Comparison of ENCODE assay signal across 12 mouse cellular contexts in the genomic region with DNA sequence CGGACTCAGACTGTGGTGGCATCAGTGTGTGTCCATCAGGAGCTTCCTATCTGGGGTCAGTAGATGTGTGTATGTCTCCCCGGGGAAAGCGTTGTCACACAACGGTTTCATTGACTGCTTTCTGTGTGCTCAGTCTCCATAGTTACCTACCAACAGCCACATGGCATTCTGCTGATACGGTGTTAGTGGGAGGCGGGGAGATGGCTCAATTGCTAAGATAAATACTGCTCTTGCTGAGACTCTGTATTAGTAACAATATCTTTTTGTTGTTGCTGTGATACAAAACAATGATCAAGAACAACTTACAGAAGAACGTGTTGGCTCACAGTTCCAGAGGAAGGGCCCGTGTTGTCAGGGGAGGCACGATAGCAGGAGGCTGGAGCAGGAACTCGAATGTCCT. TPM values are rescaled to one million over a fixed set of nuclear protein-coding genes. Genes with fewer than 3 reads are reported as not detected.
DNase-seq lines count a peak whose midpoint lies in the region; ATAC-seq lines count a peak whose summit lies in the region.
"Had no signal": no experiment of that assay in that cellular context is flagged by ENCODE, and none has a peak within 500 bp of the region (broad histone marks: within the 10 kb centered on the region; RNA-seq: fewer than 3 reads in every experiment).

No protein-coding gene starts in this region.

- peak overlapping the region; percentile 41 for H3K4me3 ChIP-seq in erythroblast, embryonic 14.5 days (replicated peaks)
- H3K4me3 ChIP-seq: neural tube, embryonic 13.5 days had no signal

- H3K27me3 ChIP-seq in erythroblast, embryonic 14.5 days (ENCODE audit: control insufficient read depth), result no peaks in the 10 kb centered on the region
- H3K27me3 ChIP-seq: neural tube, embryonic 13.5 days had no signal

- H3K36me3 ChIP-seq in erythroblast, embryonic 14.5 days (ENCODE audit: control insufficient read depth), result peaks cover 6% of the 10 kb centered on the region
- H3K36me3 ChIP-seq: neural tube, embryonic 13.5 days had no signal

- H3K9me3 ChIP-seq in erythroblast, embryonic 14.5 days (ENCODE audit: control insufficient read depth, low read length), result peaks cover 3% of the 10 kb centered on the region; the same call in 1 of the 2 replicates
- H3K9me3 ChIP-seq: neural tube, embryonic 13.5 days had no signal

- no peak for ATAC-seq in erythroblast, adult 5-6 weeks (replicated peaks; ENCODE audit: low FRiP score, poor library complexity, severe bottlenecking)

- peaks cover 56% of the 10 kb centered on the region for H3K4me1 ChIP-seq in erythroblast, embryonic 14.5 days (ENCODE audit: control insufficient read depth)

- DNase-seq in layer of hippocampus, adult 18-20 months (ENCODE audit: low spot score in 2 of 2), result peak; percentile 18 to 49
- no peak for DNase-seq in layer of hippocampus, postnatal 10 days (ENCODE audit: low spot score in 2 of 2)
- peak; percentile 46 for DNase-seq in brain, adult 2 months (ENCODE audit: low read depth, low spot score)
- peak; percentile 5 to 19 for DNase-seq in layer of hippocampus, postnatal 36 days
- DNase-seq in ovary, postnatal 10 days (ENCODE audit: low spot score), result no peak
- no peak for DNase-seq in T-cell, adult 2 months (ENCODE audit: low spot score)
- DNase-seq: kidney, adult 2 months; right cerebral cortex, adult 18-20 months; thymus, adult 18-20 months had no signal

RNA-seq across cellular contexts. Expression of a gene that starts 1.6 kb away (rescaled TPM):
- polyA plus RNA-seq in erythroblast, embryonic 14.5 days (2012), result 4.1 and 4.6 TPM in 2 replicates
- total RNA-seq in erythroblast, adult 5-6 weeks (2015; ENCODE audit: low replicate concordance), result 7.1 and 9.2 TPM in 2 replicates
- total RNA-seq in erythroblast, adult 5-6 weeks (2017; ENCODE audit: low replicate concordance), result 3.8 and 10.3 TPM in 2 replicates
- 10 to 100 TPM; 17.2 to 18.3 TPM for total RNA-seq in layer of hippocampus, adult 18-20 months (2021)
- 10 to 100 TPM; 17.9 to 19.6 TPM for total RNA-seq in layer of hippocampus, postnatal 10 days (2021)
- 10 to 100 TPM; 19.1 to 20.8 TPM for total RNA-seq in layer of hippocampus, postnatal 36 days (2021)

RNA-seq across cellular contexts. Expression of a gene that starts 45.2 kb away (rescaled TPM):
- polyA plus RNA-seq in erythroblast, embryonic 14.5 days (2012), result 4.0 and 4.6 TPM in 2 replicates
- total RNA-seq in erythroblast, adult 5-6 weeks (2015; ENCODE audit: low replicate concordance), result 34.6 and 37.0 TPM in 2 replicates
- total RNA-seq in erythroblast, adult 5-6 weeks (2017; ENCODE audit: low replicate concordance), result 26.9 and 35.8 TPM in 2 replicates
- 10 to 100 TPM; 28.7 to 29.0 TPM for total RNA-seq in layer of hippocampus, adult 18-20 months (2021)
- 10 to 100 TPM; 48.0 to 51.7 TPM for total RNA-seq in layer of hippocampus, postnatal 10 days (2021)
- total RNA-seq in layer of hippocampus, postnatal 36 days (2021), result 10 to 100 TPM; 33.1 to 33.5 TPM

Comparison
In these comparisons a context has a peak if more than half of its experiments do, and no peak if none do; other contexts are left out.
1. DNase-seq: peak in layer of hippocampus, adult 18-20 months (2 of 2), brain, adult 2 months (single experiment) and layer of hippocampus, postnatal 36 days (2 of 2); none in layer of hippocampus, postnatal 10 days (0 of 2), ovary, postnatal 10 days (single experiment) and T-cell, adult 2 months (single experiment).